Comparison of ENCODE assay signal across 20 mouse cellular contexts in genomic region chr5:74163141-74163540, GRCm38 (mm10). TPM values are rescaled to one million over a fixed set of nuclear protein-coding genes. Genes with fewer than 3 reads are reported as not detected.
DNase-seq lines count a peak whose midpoint lies in the region; ATAC-seq and TF ChIP-seq lines count a peak whose summit lies in the region.
"Had no signal": no experiment of that assay in that cellular context is flagged by ENCODE, and none has a peak within 500 bp of the region (broad histone marks: within the 10 kb centered on the region; RNA-seq: fewer than 3 reads in every experiment).

No protein-coding gene starts in this region.

- H3K4me1 ChIP-seq in heart, embryonic 14.5 days (ENCODE audit: control insufficient read depth in 2 of 2, insufficient read depth in 2 of 2, low read length in 2 of 2): peaks cover 47 to 60% of the 10 kb centered on the region in 2 experiments
- H3K4me1 ChIP-seq in kidney, adult 2 months (ENCODE audit: control insufficient read depth, insufficient read depth, low read length): peaks cover 6% of the 10 kb centered on the region; the same call in 1 of the 2 replicates
- peaks cover 47% of the 10 kb centered on the region for H3K4me1 ChIP-seq in kidney, embryonic 16.5 days (ENCODE audit: insufficient read depth, low read length)
- peaks cover 77% of the 10 kb centered on the region for H3K4me1 ChIP-seq in embryonic facial prominence, embryonic 10.5 days

- H3K27me3 ChIP-seq in heart, embryonic 14.5 days (ENCODE audit: control insufficient read depth, insufficient read depth, low read length): no peaks in the 10 kb centered on the region
- no peaks in the 10 kb centered on the region for H3K27me3 ChIP-seq in kidney, adult 2 months (replicated peaks; ENCODE audit: control insufficient read depth, insufficient read depth, low read length)
- no peaks in the 10 kb centered on the region for H3K27me3 ChIP-seq in kidney, embryonic 16.5 days (ENCODE audit: insufficient read depth, low read length)
- no peaks in the 10 kb centered on the region for H3K27me3 ChIP-seq in embryonic facial prominence, embryonic 10.5 days (replicated peaks; ENCODE audit: low read depth, poor library complexity, severe bottlenecking)
- H3K27me3 ChIP-seq: embryonic facial prominence, embryonic 13.5 days; hindbrain, embryonic 15.5 days; neural tube, embryonic 15.5 days had no signal

- DNase-seq in heart, adult 8-10 months (ENCODE audit: low spot score): no peak
- DNase-seq in kidney, adult 2 months: peak; percentile 68
- DNase-seq in embryonic facial prominence, embryonic 10.5 days (ENCODE audit: low spot score): no peak
- peak; percentile 53 for DNase-seq in kidney, postnatal 10 days
- DNase-seq in left cerebral cortex, adult 8-10 months (ENCODE audit: low spot score in 2 of 2): no peak
- no peak for DNase-seq in left cerebral cortex, postnatal 25 days (ENCODE audit: low spot score in 2 of 2)
- DNase-seq: adrenal gland, postnatal 25 days; cerebellum, adult 8-10 months; forebrain, postnatal 0 days; thymus, postnatal 36 days had no signal

- peak overlapping the region; percentile 19 to 94; a peak in 2 of 4 replicates for H3K27ac ChIP-seq in heart, embryonic 14.5 days (replicated peaks in 1 of 2; ENCODE audit: control insufficient read depth in 1 of 2, insufficient read depth in 1 of 2, low read depth in 2 of 2, low read length in 2 of 2)
- H3K27ac ChIP-seq in kidney, adult 2 months (ENCODE audit: insufficient read depth, low read depth, low read length): no peak overlapping the region
- no peak overlapping the region for H3K27ac ChIP-seq in kidney, embryonic 16.5 days (ENCODE audit: low read length)
- H3K27ac ChIP-seq in embryonic facial prominence, embryonic 10.5 days (replicated peaks): peak overlapping the region; percentile 89; the same call in 1 of the 2 replicates
- H3K27ac ChIP-seq: hindbrain, embryonic 15.5 days; layer of hippocampus, adult 2 months; left cerebral cortex, adult 2 months; macrophage; midbrain, embryonic 12.5 days; neural tube, embryonic 15.5 days had no signal

- intact Hi-C loops in left cerebral cortex, postnatal 25 days (cut with DNase I): no loop called here

- H3K4me2 ChIP-seq in heart, embryonic 14.5 days (ENCODE audit: low read length): no peak overlapping the region
- no peak overlapping the region for H3K4me2 ChIP-seq in kidney, embryonic 16.5 days (replicated peaks; ENCODE audit: low read depth, low read length)
- H3K4me2 ChIP-seq: hindbrain, embryonic 15.5 days; midbrain, embryonic 12.5 days; neural tube, embryonic 15.5 days had no signal

- no peaks in the 10 kb centered on the region for H3K36me3 ChIP-seq in heart, embryonic 14.5 days (ENCODE audit: control insufficient read depth, insufficient read depth, low read length)
- H3K36me3 ChIP-seq in kidney, adult 2 months (ENCODE audit: control insufficient read depth, insufficient read depth, low read length): no peaks in the 10 kb centered on the region
- H3K36me3 ChIP-seq in kidney, embryonic 16.5 days (ENCODE audit: insufficient read depth, low read length): no peaks in the 10 kb centered on the region
- H3K36me3 ChIP-seq in embryonic facial prominence, embryonic 10.5 days (replicated peaks): no peaks in the 10 kb centered on the region
- H3K36me3 ChIP-seq: embryonic facial prominence, embryonic 13.5 days; hindbrain, embryonic 15.5 days; midbrain, embryonic 12.5 days; neural tube, embryonic 15.5 days had no signal

- no peak for ATAC-seq in heart, embryonic 14.5 days (ENCODE audit: insufficient number of reproducible peaks, insufficient read depth, low FRiP score, low read depth)
- no peak for ATAC-seq in kidney, embryonic 16.5 days (ENCODE audit: low FRiP score, low TSS enrichment)
- ATAC-seq: forebrain, postnatal 0 days had no signal

- H3K4me3 ChIP-seq in heart, embryonic 14.5 days (ENCODE audit: control insufficient read depth in 1 of 2, insufficient read depth in 1 of 2, low read depth in 1 of 2, low read length in 2 of 2): no peak overlapping the region
- H3K4me3 ChIP-seq in kidney, adult 2 months (ENCODE audit: insufficient read depth, low read depth, low read length): no peak overlapping the region
- H3K4me3 ChIP-seq in kidney, embryonic 16.5 days (ENCODE audit: low read length): no peak overlapping the region
- H3K4me3 ChIP-seq in embryonic facial prominence, embryonic 10.5 days: no peak overlapping the region
- H3K4me3 ChIP-seq: embryonic facial prominence, embryonic 13.5 days; hindbrain, embryonic 15.5 days; layer of hippocampus, adult 2 months; left cerebral cortex, adult 2 months; midbrain, embryonic 12.5 days; myocyte; neural tube, embryonic 15.5 days had no signal

- 58% methylated on average over 6 of the region's 6 CpGs for WGBS in heart, embryonic 14.5 days
- WGBS in kidney, adult 2 months: 66% methylated on average over 6 of the region's 6 CpGs
- 85% methylated on average over 6 of the region's 6 CpGs for WGBS in kidney, embryonic 16.5 days
- WGBS in embryonic facial prominence, embryonic 10.5 days: 90% methylated on average over 6 of the region's 6 CpGs

- H3K9ac ChIP-seq in heart, embryonic 14.5 days (ENCODE audit: low read length): no peak overlapping the region
- H3K9ac ChIP-seq in kidney, embryonic 16.5 days (replicated peaks; ENCODE audit: low read length): no peak overlapping the region
- H3K9ac ChIP-seq: embryonic facial prominence, embryonic 13.5 days; forebrain, postnatal 0 days; hindbrain, embryonic 15.5 days; midbrain, embryonic 12.5 days; neural tube, embryonic 15.5 days had no signal

- no peak for TF ChIP-seq CTCF in kidney, adult 2 months (conservative IDR thresholded peaks at IDR 0.05; ENCODE audit: insufficient read depth, insufficient read length, low read depth, low read length)

- no peaks in the 10 kb centered on the region for H3K9me3 ChIP-seq in heart, embryonic 14.5 days (ENCODE audit: control insufficient read depth, low read length)
- no peaks in the 10 kb centered on the region for H3K9me3 ChIP-seq in kidney, embryonic 16.5 days (ENCODE audit: low read length)
- H3K9me3 ChIP-seq in embryonic facial prominence, embryonic 10.5 days: no peaks in the 10 kb centered on the region
- H3K9me3 ChIP-seq: embryonic facial prominence, embryonic 13.5 days; hindbrain, embryonic 15.5 days; midbrain, embryonic 12.5 days; neural tube, embryonic 15.5 days had no signal

- TF ChIP-seq POLR2A in kidney, adult 2 months (IDR thresholded peaks at IDR 0.05; ENCODE audit: low read depth, low read length): no peak

RNA-seq across cellular contexts. Expression of gene Rasl11b, which starts 31.9 kb away (rescaled TPM):
- polyA plus RNA-seq in heart, embryonic 14.5 days (2014; fragmentation: Nextera tagmentation; extraction: Ambion mirVana): 85.9 and 92.3 TPM in 2 replicates
- 10 to 100 TPM; 36.0 to 52.1 (median 41.2) TPM for total RNA-seq in heart, adult 8-10 months (2022)
- polyA plus RNA-seq in kidney, adult 2 months (2012; rRNA removed): 43.1 and 44.9 TPM in 2 replicates
- polyA plus RNA-seq in kidney, embryonic 16.5 days (2015; fragmentation: Nextera tagmentation; extraction: Ambion mirVana): 75.1 and 78.0 TPM in 2 replicates
- 46.3 and 58.0 TPM in 2 replicates for polyA plus RNA-seq in embryonic facial prominence, embryonic 10.5 days (2016; fragmentation: Nextera tagmentation; extraction: Ambion mirVana)
- total RNA-seq in left cerebral cortex, adult 8-10 months (2022): 100 to 1,000 TPM in 1 of 4 experiments, 10 to 100 TPM in 3; 69.2 to 106 (median 80.9) TPM
- 10 to 100 TPM; 93.2 to 97.6 TPM for total RNA-seq in left cerebral cortex, postnatal 25 days (2021)
- polyA plus RNA-seq: macrophage had no signal

Comparison
In these comparisons a context has a peak if more than half of its experiments do, and no peak if none do; other contexts are left out.
1. H3K27ac ChIP-seq: peak in heart, embryonic 14.5 days (2 of 2) and embryonic facial prominence, embryonic 10.5 days (single experiment); none in kidney, adult 2 months (single experiment) and kidney, embryonic 16.5 days (single experiment).
2. DNase-seq: peak in kidney, adult 2 months (single experiment) and kidney, postnatal 10 days (single experiment); none in heart, adult 8-10 months (single experiment), embryonic facial prominence, embryonic 10.5 days (single experiment), left cerebral cortex, adult 8-10 months (0 of 2) and left cerebral cortex, postnatal 25 days (0 of 2).